In the genomic region with DNA sequence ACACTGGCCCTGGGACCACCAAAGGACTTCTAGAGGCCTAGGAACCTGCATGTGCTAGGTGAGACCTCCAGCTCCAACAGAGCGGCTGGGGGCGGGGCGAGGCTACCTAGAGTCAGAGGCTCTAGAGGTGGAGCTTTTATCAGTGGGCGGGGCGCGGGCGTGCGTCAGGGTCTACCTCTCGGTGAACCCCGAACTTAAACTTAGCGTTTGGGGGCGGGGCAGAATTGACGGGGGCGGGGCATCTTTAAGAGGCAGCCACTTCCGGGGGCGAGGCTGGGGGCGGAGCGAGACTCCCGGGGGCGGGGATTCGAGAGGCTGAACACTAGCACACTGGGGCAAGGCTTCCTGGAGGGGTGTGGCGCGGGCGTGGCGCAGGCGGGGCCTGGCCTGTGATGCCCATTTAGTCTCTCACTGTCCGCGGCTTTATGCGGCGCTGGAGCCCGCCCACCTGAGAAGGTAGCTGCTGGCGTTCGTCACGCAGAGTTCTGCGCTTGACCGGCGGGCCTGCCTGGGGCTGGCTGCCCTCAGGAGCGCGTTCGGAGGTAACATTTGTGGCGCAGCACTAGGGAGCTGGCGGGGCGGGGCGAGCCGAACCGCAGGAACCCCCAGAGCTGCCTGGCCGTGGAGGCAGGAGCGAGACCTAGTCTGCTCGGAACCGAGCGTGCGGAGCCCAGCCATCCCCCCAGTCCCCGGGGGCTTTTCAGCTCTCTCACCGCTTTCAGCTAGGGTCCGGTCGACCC, we compare ENCODE assay signal across 8 mouse cellular contexts. TPM values are rescaled to one million over a fixed set of nuclear protein-coding genes. Genes with fewer than 3 reads are reported as not detected.
A peak's percentile ranks its signal among the peaks of the same experiment; 100 is the strongest.
DNase-seq lines count a peak whose midpoint lies in the region; ATAC-seq and TF ChIP-seq lines count a peak whose summit lies in the region.

Fbxl21 (plus strand) TSS at position 392 of the 740 bp plus-strand sequence.

- no peak for TF ChIP-seq CTCF in spleen, adult 2 months (IDR thresholded peaks at IDR 0.05; ENCODE audit: extremely low read depth, insufficient read depth, insufficient read length, insufficient replicate concordance)

- H3K4me3 ChIP-seq in erythroblast, embryonic 14.5 days (replicated peaks), result peak within 1 kb of the TSS; percentile 56
- peak within 1 kb of the TSS; percentile 83 for H3K4me3 ChIP-seq in heart, embryonic 10.5 days
- H3K4me3 ChIP-seq in kidney, embryonic 14.5 days (ENCODE audit: low read length), result peak within 1 kb of the TSS; percentile 62
- H3K4me3 ChIP-seq in limb, embryonic 14.5 days (replicated peaks; ENCODE audit: low read length), result peak within 1 kb of the TSS; percentile 64
- H3K4me3 ChIP-seq in midbrain, embryonic 16.5 days (ENCODE audit: low read depth, low read length), result peak within 1 kb of the TSS; percentile 72
- peak within 1 kb of the TSS; percentile 67 for H3K4me3 ChIP-seq in spleen, adult 2 months (ENCODE audit: extremely low read depth, insufficient read depth, insufficient read length)

- no peaks in the 10 kb centered on the region for H3K36me3 ChIP-seq in erythroblast, embryonic 14.5 days (ENCODE audit: control insufficient read depth)
- H3K36me3 ChIP-seq in heart, embryonic 10.5 days, result no peaks in the 10 kb centered on the region
- no peaks in the 10 kb centered on the region for H3K36me3 ChIP-seq in kidney, embryonic 14.5 days (ENCODE audit: control insufficient read depth, insufficient read depth, low read length)
- no peaks in the 10 kb centered on the region for H3K36me3 ChIP-seq in limb, embryonic 14.5 days (ENCODE audit: control insufficient read depth, insufficient read depth, low read length)
- H3K36me3 ChIP-seq in midbrain, embryonic 16.5 days (ENCODE audit: control insufficient read depth, insufficient read depth, low read length), result no peaks in the 10 kb centered on the region
- no peaks in the 10 kb centered on the region for H3K36me3 ChIP-seq in spleen, adult 2 months (ENCODE audit: control insufficient read depth, insufficient read depth, low read length)

- H3K27me3 ChIP-seq in erythroblast, embryonic 14.5 days (ENCODE audit: control insufficient read depth), result no peaks in the 10 kb centered on the region
- H3K27me3 ChIP-seq in heart, embryonic 10.5 days (ENCODE audit: insufficient read depth, poor library complexity, severe bottlenecking), result no peaks in the 10 kb centered on the region
- no peaks in the 10 kb centered on the region for H3K27me3 ChIP-seq in kidney, embryonic 14.5 days (ENCODE audit: control insufficient read depth, insufficient read depth, low read length)
- H3K27me3 ChIP-seq in limb, embryonic 14.5 days (ENCODE audit: control insufficient read depth, insufficient read depth, low read length), result no peaks in the 10 kb centered on the region
- H3K27me3 ChIP-seq in midbrain, embryonic 16.5 days (ENCODE audit: control insufficient read depth, insufficient read depth, low read depth, low read length), result no peaks in the 10 kb centered on the region
- no peaks in the 10 kb centered on the region for H3K27me3 ChIP-seq in spleen, adult 2 months (ENCODE audit: control insufficient read depth, insufficient read depth, low read length)

- peak; percentile 100 for ATAC-seq in kidney, embryonic 14.5 days (ENCODE audit: low FRiP score, low TSS enrichment)
- ATAC-seq in limb, embryonic 14.5 days (ENCODE audit: low FRiP score, low read depth), result peak; percentile 98
- peak; percentile 98 for ATAC-seq in midbrain, embryonic 16.5 days

- H3K9me3 ChIP-seq in erythroblast, embryonic 14.5 days (ENCODE audit: control insufficient read depth, low read length), result no peaks in the 10 kb centered on the region
- no peaks in the 10 kb centered on the region for H3K9me3 ChIP-seq in heart, embryonic 10.5 days
- H3K9me3 ChIP-seq in kidney, embryonic 14.5 days (ENCODE audit: control insufficient read depth, low read length), result no peaks in the 10 kb centered on the region
- H3K9me3 ChIP-seq in limb, embryonic 14.5 days (ENCODE audit: control insufficient read depth, low read length), result no peaks in the 10 kb centered on the region
- no peaks in the 10 kb centered on the region for H3K9me3 ChIP-seq in midbrain, embryonic 16.5 days (replicated peaks; ENCODE audit: control insufficient read depth, low read length, poor library complexity, severe bottlenecking)

- H3K4me1 ChIP-seq in erythroblast, embryonic 14.5 days (ENCODE audit: control insufficient read depth), result peaks cover 7% of the 10 kb centered on the region
- peaks cover 12% of the 10 kb centered on the region for H3K4me1 ChIP-seq in heart, embryonic 10.5 days
- no peaks in the 10 kb centered on the region for H3K4me1 ChIP-seq in kidney, embryonic 14.5 days (ENCODE audit: control insufficient read depth, insufficient read depth, low read length)
- H3K4me1 ChIP-seq in limb, embryonic 14.5 days (ENCODE audit: control insufficient read depth, insufficient read depth, low read length), result no peaks in the 10 kb centered on the region
- H3K4me1 ChIP-seq in midbrain, embryonic 16.5 days (ENCODE audit: control insufficient read depth, insufficient read depth, low read length), result no peaks in the 10 kb centered on the region
- peaks cover 5% of the 10 kb centered on the region for H3K4me1 ChIP-seq in spleen, adult 2 months (ENCODE audit: control insufficient read depth, insufficient read depth, insufficient read length)

- H3K9ac ChIP-seq in kidney, embryonic 14.5 days (ENCODE audit: low read depth, low read length), result peak within 1 kb of the TSS; percentile 42
- peak within 1 kb of the TSS; percentile 70 for H3K9ac ChIP-seq in limb, embryonic 14.5 days (ENCODE audit: low read depth, low read length, severe bottlenecking)
- peak within 1 kb of the TSS; percentile 80 for H3K9ac ChIP-seq in midbrain, embryonic 16.5 days (ENCODE audit: low read depth, low read length)

- peak within 1 kb of the TSS; percentile 54 for H3K4me2 ChIP-seq in kidney, embryonic 14.5 days (replicated peaks; ENCODE audit: low read depth, low read length)
- peak within 1 kb of the TSS; percentile 95 for H3K4me2 ChIP-seq in limb, embryonic 14.5 days (replicated peaks; ENCODE audit: low read depth, low read length, severe bottlenecking)
- peak within 1 kb of the TSS; percentile 94 for H3K4me2 ChIP-seq in midbrain, embryonic 16.5 days (ENCODE audit: low read length)

- DNase-seq in B cell, adult 2 months, result peak; percentile 99 to 100
- peak; percentile 74 for DNase-seq in brain, embryonic 18.5 days (ENCODE audit: low read depth, low spot score)
- DNase-seq in heart, embryonic 10.5 days (ENCODE audit: low spot score), result peak; percentile 98
- peak; percentile 90 for DNase-seq in limb, embryonic 14.5 days (ENCODE audit: low spot score)
- DNase-seq in spleen, adult 2 months (ENCODE audit: low read depth in 1 of 2, low spot score in 2 of 2), result peak; percentile 68 to 93

- 0 out of 2 replicates have a peak, but pooled peaks have one; percentile 42 for TF ChIP-seq POLR2A in limb, embryonic 14.5 days (IDR thresholded peaks at IDR 0.05; ENCODE audit: borderline replicate concordance, extremely low read depth, insufficient read depth, insufficient read length)
- TF ChIP-seq POLR2A in spleen, adult 2 months (IDR thresholded peaks at IDR 0.05; ENCODE audit: low read depth, low read length), result no peak

- peak within 1 kb of the TSS; percentile 77 for H3K27ac ChIP-seq in heart, embryonic 10.5 days
- no peak within 1 kb of the TSS for H3K27ac ChIP-seq in kidney, embryonic 14.5 days (ENCODE audit: low read depth, low read length)
- H3K27ac ChIP-seq in limb, embryonic 14.5 days (replicated peaks; ENCODE audit: low read depth, low read length), result no peak within 1 kb of the TSS
- peak within 1 kb of the TSS; percentile 53; the same call in 1 of the 2 replicates for H3K27ac ChIP-seq in midbrain, embryonic 16.5 days (ENCODE audit: low read length)
- no peak within 1 kb of the TSS for H3K27ac ChIP-seq in spleen, adult 2 months (ENCODE audit: insufficient read depth, low read length)

- under 1% methylated on average over 56 of the region's 56 CpGs for WGBS in heart, embryonic 10.5 days
- WGBS in kidney, embryonic 14.5 days, result 2% methylated on average over 56 of the region's 56 CpGs
- under 1% methylated on average over 42 of the region's 56 CpGs for WGBS in limb, embryonic 14.5 days
- 1% methylated on average over 56 of the region's 56 CpGs for WGBS in midbrain, embryonic 16.5 days
- WGBS in spleen, adult 2 months, result 3% methylated on average over 55 of the region's 56 CpGs

RNA-seq across cellular contexts. Expression of gene Fbxl21, which starts in this region (rescaled TPM):
- polyA plus RNA-seq in erythroblast, embryonic 14.5 days (2012), result 0.01 TPM in 1 of 2 replicates, not detected in the other
- polyA plus RNA-seq in heart, embryonic 10.5 days (2016; fragmentation: Nextera tagmentation; extraction: Ambion mirVana), result 1.1 TPM in 2 replicates
- 2.9 and 3.6 TPM in 2 replicates for polyA plus RNA-seq in kidney, embryonic 14.5 days (2014; fragmentation: Nextera tagmentation; extraction: Ambion mirVana)
- 3.0 and 3.2 TPM in 2 replicates for polyA plus RNA-seq in limb, embryonic 14.5 days (2012; rRNA removed)
- 2.8 and 3.7 TPM in 2 replicates for polyA plus RNA-seq in limb, embryonic 14.5 days (2014; fragmentation: Nextera tagmentation; extraction: Ambion mirVana)
- 3.2 and 3.3 TPM in 2 replicates for polyA plus RNA-seq in midbrain, embryonic 16.5 days (2015; fragmentation: Nextera tagmentation; extraction: Ambion mirVana)
- polyA plus RNA-seq in spleen, adult 2 months (2012; rRNA removed), result 0.26 and 0.41 TPM in 2 replicates

Comparison
In these comparisons a context has a peak if more than half of its experiments do, and no peak if none do; other contexts are left out.
1. Peak in DNase-seq and H3K4me3 ChIP-seq in spleen, adult 2 months; RNA of the gene not detected or under 1 TPM.
2. H3K27ac ChIP-seq: peak in heart, embryonic 10.5 days (single experiment) and midbrain, embryonic 16.5 days (single experiment); none in kidney, embryonic 14.5 days (single experiment), limb, embryonic 14.5 days (single experiment) and spleen, adult 2 months (single experiment).
3. Peak in every context shown above with its lines, with median percentiles within 50 percentile points of each other: DNase-seq, H3K4me3 ChIP-seq, ATAC-seq, H3K4me2 ChIP-seq and H3K9ac ChIP-seq.